ENCODE assay signal across 8 mouse cellular contexts in genomic region chr5:64703091-64703872, GRCm38 (mm10).
A peak's percentile ranks its signal among the peaks of the same experiment; 100 is the strongest.
DNase-seq lines count a peak whose midpoint lies in the region; ATAC-seq and TF ChIP-seq lines count a peak whose summit lies in the region.
"Had no signal": no experiment of that assay in that cellular context is flagged by ENCODE, and none has a peak within 500 bp of the region (broad histone marks: within the 10 kb centered on the region; RNA-seq: fewer than 3 reads in every experiment).

No protein-coding gene starts in this region.

- intact Hi-C loops in heart, adult 2 months (cut with DNase I), result loop anchor here (2.0 to 5.0 kb wide), 6 partner anchors 76 to 321 kb away; partner anchors contain the start of gene Klf3

- no peaks in the 10 kb centered on the region for H3K27me3 ChIP-seq in heart, adult 2 months (ENCODE audit: control insufficient read depth, insufficient read depth, low read length)
- H3K27me3 ChIP-seq in limb, embryonic 14.5 days (ENCODE audit: control insufficient read depth, insufficient read depth, low read length), result no peaks in the 10 kb centered on the region
- H3K27me3 ChIP-seq: embryonic facial prominence, embryonic 12.5 days had no signal

- no peak for ATAC-seq in limb, embryonic 14.5 days (ENCODE audit: low FRiP score, low read depth)

- peak overlapping the region; percentile 48; the same call in 1 of the 2 replicates for H3K9ac ChIP-seq in heart, adult 2 months (ENCODE audit: low read depth, low read length)
- H3K9ac ChIP-seq in limb, embryonic 14.5 days (ENCODE audit: low read depth, low read length, severe bottlenecking), result no peak overlapping the region
- H3K9ac ChIP-seq: embryonic facial prominence, embryonic 12.5 days had no signal

- 24% methylated on average over 9 of the region's 9 CpGs for WGBS in heart, adult 2 months
- WGBS in limb, embryonic 14.5 days, result 66% methylated on average over 9 of the region's 9 CpGs

- H3K4me2 ChIP-seq in limb, embryonic 14.5 days (replicated peaks; ENCODE audit: low read depth, low read length, severe bottlenecking), result no peak overlapping the region
- H3K4me2 ChIP-seq: embryonic facial prominence, embryonic 12.5 days had no signal

- no peaks in the 10 kb centered on the region for H3K9me3 ChIP-seq in limb, embryonic 14.5 days (ENCODE audit: control insufficient read depth, low read length)
- H3K9me3 ChIP-seq: embryonic facial prominence, embryonic 12.5 days had no signal

- DNase-seq in embryo, embryonic 11 days, result peak; percentile 57
- DNase-seq in heart, adult 2 months, result peak; percentile 46 to 65
- peak; percentile 30 to 66 for DNase-seq in kidney, adult 8-10 months
- DNase-seq in limb, embryonic 14.5 days (ENCODE audit: low spot score), result peak; percentile 67
- peak; percentile 30 for DNase-seq in neural tube, embryonic 10.5 days (ENCODE audit: extremely low spot score, low spot score)
- no peak for DNase-seq in testis, postnatal 10 days (ENCODE audit: low spot score)

- peak; percentile 50; the same call in 1 of the 2 replicates for TF ChIP-seq POLR2A in heart, adult 2 months (IDR thresholded peaks at IDR 0.05; ENCODE audit: insufficient read depth, low read depth, low read length)
- no peak for TF ChIP-seq POLR2A in limb, embryonic 14.5 days (IDR thresholded peaks at IDR 0.05; ENCODE audit: borderline replicate concordance, extremely low read depth, insufficient read depth, insufficient read length)

- no peaks in the 10 kb centered on the region for H3K79me2 ChIP-seq in heart, adult 2 months (replicated peaks; ENCODE audit: control insufficient read depth, insufficient read depth, low read length)

- TF ChIP-seq EP300 in heart, adult 2 months (IDR thresholded peaks at IDR 0.05; ENCODE audit: insufficient read depth, low read depth, low read length), result peak; percentile 66; the same call in 1 of the 2 replicates

- H3K4me3 ChIP-seq in brown adipose tissue, adult 24 weeks (ENCODE audit: insufficient read depth, low read depth, low read length), result peak overlapping the region; percentile 3; the same call in 1 of the 2 replicates
- H3K4me3 ChIP-seq in heart, adult 2 months, result no peak overlapping the region
- no peak overlapping the region for H3K4me3 ChIP-seq in limb, embryonic 14.5 days (replicated peaks; ENCODE audit: low read length)
- H3K4me3 ChIP-seq: embryonic facial prominence, embryonic 12.5 days had no signal

- H3K4me1 ChIP-seq in brown adipose tissue, adult 24 weeks (ENCODE audit: control insufficient read depth, insufficient read depth, insufficient read length, low read length), result peaks cover 20% of the 10 kb centered on the region
- peaks cover 20% of the 10 kb centered on the region for H3K4me1 ChIP-seq in heart, adult 2 months (ENCODE audit: control insufficient read depth, insufficient read depth, low read length)
- peaks cover 27% of the 10 kb centered on the region for H3K4me1 ChIP-seq in limb, embryonic 14.5 days (ENCODE audit: control insufficient read depth, insufficient read depth, low read length)

- no peak for TF ChIP-seq CTCF in heart, adult 2 months (IDR thresholded peaks at IDR 0.05)

- H3K27ac ChIP-seq in brown adipose tissue, adult 24 weeks (replicated peaks; ENCODE audit: low read depth, low read length), result peak overlapping the region; percentile 79
- H3K27ac ChIP-seq in heart, adult 2 months, result peak overlapping the region; percentile 85
- H3K27ac ChIP-seq in limb, embryonic 14.5 days (replicated peaks; ENCODE audit: low read depth, low read length), result 0 out of 2 replicates have a peak overlapping the region, but pooled peaks have one; percentile 20
- H3K27ac ChIP-seq: embryonic facial prominence, embryonic 12.5 days had no signal

- H3K36me3 ChIP-seq in heart, adult 2 months (ENCODE audit: control insufficient read depth, insufficient read depth, low read length), result peaks cover 2% of the 10 kb centered on the region; the same call in 1 of the 2 replicates
- H3K36me3 ChIP-seq in limb, embryonic 14.5 days (ENCODE audit: control insufficient read depth, insufficient read depth, low read length), result no peaks in the 10 kb centered on the region
- H3K36me3 ChIP-seq: embryonic facial prominence, embryonic 12.5 days had no signal

Comparison
In these comparisons a context has a peak if more than half of its experiments do, and no peak if none do; other contexts are left out.
1. H3K27ac ChIP-seq: peak in every context shown above with its lines; median percentile 85 in heart, adult 2 months; 79 in brown adipose tissue, adult 24 weeks; 20 in limb, embryonic 14.5 days.